Mouse (Mus musculus) adrenal gland, postnatal 10 days (tissue): ENCODE data around the gene St7. TPM values are rescaled to one million over a fixed set of nuclear protein-coding genes. Genes with fewer than 3 reads are reported as not detected.

Experiments
- DNase-seq: peaks from one replicate; pipeline ENCODE4 v3.0.0; 2021; ENCODE audit warnings: mixed read lengths
- total RNA-seq, 2 experiments: library from RNA; stranded (reverse); gene quantifications; 2 replicates each; pipeline ENCODE4 v1.2.3; 2021

The St7 gene
- total RNA-seq, 2 experiments from 2014 or later: 18.2 to 21.6 TPM

DNA sequence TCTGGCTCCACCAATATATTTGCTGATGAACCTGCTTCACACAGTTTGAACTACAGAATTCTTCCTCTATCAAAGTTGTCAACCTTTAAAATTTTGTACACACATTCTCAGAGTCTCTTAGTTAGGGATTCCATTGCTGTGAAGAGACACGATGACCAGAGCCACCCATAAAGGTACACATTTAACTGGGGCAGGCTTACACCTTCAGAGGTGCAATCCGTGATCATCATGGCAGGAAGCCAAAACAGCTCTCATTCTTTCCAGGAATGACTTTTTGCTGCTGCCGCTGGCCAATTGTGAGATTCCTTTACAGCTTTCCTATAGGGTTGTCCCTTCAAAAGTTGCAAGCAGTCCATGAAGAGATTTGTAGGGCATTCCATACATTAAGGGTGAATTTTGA, 210.6 kb downstream of the St7 start:
- peak; percentile 14 for DNase-seq

DNA sequence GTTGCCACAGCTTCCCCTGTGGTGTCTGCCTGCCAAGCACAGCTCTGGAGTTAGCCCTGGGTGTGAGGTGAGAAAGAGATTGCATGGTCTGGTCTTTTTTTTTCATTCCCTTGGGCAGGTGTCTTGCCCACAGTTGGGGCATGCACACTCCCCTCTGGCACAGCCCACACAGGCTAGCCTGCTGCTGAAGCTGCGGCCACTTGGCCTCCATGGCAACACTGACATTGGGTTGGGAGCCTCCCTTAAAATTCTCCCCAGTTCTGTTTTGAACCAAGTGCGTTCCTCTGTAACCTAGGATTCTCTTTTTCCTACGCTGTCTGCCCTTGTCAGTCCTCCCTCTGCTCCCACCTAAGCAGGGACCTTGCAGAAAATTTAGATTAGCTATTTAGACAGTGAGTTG, 213.0 kb downstream of the St7 start:
- no peak for DNase-seq

DNA sequence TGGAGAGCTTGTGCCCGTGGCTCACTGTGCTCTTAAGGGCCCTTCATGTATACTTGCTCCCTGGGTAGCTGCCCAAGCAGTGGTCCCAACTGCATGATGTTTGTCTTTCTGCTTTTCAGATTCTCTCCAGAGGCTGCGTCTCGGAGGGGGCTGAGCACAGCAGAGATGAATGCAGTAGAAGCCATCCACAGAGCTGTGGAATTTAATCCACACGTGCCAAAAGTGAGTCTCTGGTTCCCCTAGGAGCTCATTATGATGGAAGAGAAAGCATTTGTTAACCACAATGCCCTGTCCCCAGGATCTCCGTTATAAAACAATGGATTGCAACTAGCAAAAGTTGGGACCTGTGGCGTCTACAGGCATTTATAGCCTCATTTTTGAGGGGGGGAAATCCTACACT, 213.6 kb downstream of the St7 start:
- DNase-seq: no peak

DNA sequence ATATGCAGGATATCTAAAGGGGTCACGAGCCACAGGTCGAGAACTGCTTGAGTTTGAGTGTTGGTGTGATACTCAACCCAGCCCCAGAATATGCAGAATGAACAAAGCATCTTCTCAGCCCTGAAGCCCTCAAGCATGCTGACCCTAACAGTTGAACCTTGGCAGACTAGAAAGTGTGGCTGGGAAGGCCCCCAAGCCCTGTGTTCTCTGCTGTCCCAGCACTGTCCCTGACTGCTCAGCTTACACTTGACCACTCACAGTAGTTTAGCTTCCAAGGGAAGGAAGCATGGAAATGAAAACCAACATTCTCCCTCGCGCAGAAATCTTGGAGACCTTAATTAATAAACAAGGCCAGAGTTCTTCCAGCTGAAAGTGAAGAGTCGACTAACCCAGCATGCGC, 219.6 kb downstream of the St7 start:
- DNase-seq: no peak

DNA sequence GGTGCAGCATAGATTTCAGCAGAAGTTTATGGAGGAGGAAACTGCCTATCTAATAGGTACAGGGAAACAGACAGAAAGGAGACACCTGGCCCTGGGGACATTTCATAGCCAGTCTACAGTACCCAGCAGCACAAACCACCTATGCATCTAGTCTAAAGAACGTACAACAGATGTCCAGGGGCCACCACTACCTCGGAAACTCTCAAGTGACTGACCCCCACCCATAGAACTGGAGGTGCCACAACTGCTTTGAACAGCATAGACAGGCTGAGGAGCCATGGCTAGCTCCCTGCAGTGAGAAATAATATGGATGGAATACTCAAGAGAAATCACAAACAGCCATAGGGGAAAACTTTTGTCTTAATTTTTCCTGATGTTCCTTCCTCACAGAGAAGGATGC, 220.1 kb downstream of the St7 start:
- no peak for DNase-seq

DNA sequence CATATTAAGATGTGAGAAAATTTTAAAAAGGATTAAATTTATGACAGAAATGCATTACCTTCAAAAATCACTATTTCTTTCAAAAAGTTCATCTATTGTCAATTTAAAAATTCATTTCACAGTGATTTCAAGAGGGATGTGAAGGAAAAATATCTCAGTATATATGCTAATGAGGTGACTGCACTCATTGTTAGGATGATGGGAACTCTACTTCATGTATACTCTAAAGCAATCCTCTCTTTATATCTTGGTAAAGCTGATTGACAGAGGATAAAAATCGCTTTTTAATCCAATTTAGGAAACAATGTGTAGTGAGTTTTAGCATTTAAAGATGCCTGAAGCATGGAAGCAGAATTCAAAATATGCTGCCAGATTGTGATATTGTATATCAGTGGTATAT, 220.6 kb downstream of the St7 start:
- no peak for DNase-seq

DNA sequence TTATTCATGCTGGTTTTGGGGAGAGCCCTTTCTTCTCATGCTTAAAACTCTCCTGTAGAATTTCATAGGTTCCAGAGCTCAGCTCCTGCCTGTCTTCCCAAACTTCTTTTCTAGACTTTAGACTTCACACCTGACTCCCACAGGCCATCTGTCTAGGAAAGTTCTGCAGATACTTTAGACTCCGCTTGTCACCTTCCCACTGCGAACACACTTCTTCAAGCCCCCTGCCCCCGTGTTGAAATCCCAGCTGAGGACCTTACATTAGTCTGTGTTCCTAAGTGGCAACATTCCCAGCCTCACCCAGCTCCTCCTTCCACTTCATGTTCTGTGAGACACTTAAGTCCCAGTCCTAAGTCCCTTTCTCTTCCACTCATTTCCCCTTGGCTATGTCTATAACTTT, 221.6 kb downstream of the St7 start:
- DNase-seq: no peak

DNA sequence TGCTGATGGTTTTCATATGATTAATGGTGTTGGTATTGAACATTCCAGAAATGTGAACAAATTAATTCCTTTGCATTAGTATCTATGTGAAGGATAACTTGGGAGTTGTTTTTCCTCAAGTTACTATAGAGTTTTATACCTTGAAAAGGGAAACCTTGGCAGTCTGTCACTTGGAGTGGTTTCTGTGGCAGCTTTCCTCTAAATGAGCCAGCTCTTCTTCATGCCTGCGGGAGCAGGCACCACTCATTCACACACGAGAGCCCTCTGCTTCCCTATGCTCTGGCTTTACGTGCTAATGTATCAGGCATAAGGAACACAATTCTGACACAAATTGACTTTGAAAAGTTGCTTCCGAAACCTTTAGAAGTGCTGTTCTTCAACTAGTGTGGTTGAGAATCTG, 224.5 kb downstream of the St7 start:
- DNase-seq: no peak

DNA sequence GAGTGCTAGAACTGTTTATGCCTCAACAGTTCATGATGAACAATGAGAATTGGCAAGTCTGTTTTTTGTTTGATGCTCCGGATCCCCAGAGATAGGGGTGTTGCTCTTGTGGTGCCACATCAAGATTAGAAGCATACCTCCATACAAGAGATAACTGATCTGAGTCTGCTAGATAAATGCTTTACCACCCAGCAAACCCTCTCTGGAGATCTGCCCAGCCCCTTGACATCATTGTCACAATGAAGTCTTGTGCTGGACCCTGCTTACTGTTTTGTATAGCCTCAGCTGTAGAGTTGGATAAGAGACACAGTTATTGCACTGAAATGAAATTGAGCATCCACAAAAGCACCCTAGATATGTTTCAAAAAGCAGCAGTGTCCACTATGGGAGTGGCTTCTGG, 229.4 kb downstream of the St7 start:
- no peak for DNase-seq

DNA sequence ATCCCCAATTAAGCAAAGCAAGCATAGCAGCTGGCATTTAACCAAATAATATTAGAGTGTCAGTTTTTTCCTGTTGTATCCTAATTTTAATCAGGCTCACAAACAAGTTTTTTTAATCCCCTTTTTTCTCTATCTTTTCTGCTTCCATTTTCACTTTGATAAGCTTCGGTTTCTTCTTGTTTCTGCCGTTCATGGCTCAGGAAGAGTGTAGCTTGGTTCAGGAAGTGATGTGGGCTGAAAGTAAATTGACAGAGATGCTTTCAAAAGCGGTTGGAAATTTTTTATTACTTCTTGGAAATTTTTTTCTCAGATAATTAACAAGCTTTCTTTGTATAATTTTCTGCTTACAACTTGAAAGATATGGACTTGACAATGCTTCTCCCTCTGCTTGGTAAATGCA, 230.2 kb downstream of the St7 start:
- no peak for DNase-seq

DNA sequence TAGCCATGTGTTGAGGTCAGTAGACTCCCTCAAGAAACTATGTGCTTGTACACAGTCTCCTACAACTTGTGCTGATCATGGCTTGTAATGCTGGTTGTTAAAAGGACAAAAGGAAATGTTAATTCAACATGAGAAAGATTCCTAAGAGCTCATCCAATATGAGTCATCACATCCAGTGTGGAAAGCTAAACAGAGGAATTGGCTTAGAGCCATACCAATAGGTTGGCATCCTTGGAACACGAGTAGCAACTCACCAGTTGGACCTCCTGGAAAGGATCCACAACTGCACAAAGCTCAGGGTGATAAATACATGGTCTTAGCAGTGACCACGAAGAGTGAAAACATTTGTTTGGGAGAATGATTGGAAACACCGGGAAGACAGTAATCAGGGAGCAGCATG, 230.6 kb downstream of the St7 start:
- DNase-seq: no peak

DNA sequence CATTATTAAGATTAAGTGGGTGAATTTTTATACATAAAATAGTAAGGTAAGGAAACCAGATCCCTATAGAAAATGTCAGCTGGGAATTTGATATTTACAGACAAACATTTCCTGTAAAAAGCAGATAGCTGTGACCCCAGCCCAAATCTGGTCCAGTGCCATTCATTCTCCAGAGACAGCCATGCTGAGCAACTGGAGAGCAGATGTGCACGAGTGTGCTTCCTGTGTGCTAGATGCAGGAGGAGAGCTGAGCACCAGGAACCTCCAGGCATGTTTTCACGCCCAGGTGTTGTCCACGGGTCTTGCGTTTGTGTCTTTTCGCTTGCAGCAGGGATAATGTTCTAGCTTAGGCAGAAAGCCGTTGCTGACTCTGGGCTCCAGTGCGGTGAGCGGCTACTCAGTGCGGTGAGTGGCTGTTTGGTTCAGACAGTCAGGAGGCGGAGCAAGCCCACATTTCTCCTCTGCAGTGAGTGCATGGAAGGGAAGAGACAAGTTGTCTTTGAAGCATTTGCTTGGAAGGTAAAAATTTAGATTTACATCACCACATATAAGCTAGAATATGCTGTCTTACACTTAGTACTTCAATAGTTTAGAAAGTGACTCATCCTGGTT, 231.3 kb downstream of the St7 start:
- no peak for DNase-seq

DNA sequence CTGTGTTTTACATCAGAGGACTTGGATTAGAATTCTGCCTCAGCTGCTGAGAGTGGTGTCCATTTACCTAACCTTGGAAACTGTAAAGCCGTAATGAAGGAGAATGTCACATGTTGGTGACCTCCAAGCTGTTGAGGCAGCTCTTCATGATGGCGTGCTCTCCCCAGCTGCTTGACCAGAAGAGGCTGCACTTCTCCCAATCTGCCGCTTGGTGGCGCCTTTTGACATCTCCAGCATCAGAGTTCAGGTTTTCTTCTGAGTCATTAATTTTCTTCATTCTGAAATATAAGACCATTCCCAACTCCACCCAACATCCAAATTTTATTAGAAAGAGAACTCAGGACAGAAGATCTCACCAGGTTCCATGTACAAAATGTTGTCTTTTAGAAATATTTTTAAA, 232.5 kb downstream of the St7 start:
- DNase-seq: peak; percentile 39

DNA sequence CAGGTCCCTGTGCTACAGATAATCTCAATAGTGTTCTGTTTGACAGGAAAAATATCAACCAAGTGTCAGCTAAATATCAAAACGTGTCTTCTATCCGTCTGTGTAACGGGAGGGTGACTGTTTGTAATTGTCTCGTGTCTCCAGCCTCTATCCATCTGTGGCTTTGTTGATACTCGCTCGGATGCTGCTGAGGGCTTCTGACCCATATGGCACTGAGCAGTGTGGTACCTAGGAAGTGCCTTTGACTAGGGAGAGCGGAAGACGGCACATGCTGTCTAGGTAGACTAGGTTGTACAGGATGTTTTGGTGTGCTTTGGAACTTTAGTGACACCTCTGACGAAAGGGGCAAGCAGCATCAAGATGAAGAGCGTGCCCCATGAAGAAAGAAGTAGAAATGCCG, 235.0 kb downstream of the St7 start:
- DNase-seq: no peak

DNA sequence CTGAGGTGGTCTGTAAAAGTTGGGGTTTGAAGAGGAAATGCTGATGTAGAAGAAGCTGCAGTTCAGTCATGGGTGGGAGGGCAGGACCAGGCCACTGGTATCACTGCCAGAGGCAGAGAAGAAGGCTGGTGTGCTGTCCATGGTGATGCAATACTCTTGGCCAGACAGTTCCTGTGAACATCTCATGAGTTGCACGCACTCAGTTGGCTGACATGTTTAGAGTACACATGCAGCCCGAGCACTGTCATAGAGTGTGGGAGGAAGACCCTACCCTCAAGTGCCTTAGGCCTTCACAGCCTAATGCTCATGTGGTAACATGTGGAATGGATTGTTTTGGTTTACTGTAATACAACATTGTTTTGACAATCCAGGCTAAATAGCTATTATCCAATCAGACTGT, 238.5 kb downstream of the St7 start:
- DNase-seq: no peak

DNA sequence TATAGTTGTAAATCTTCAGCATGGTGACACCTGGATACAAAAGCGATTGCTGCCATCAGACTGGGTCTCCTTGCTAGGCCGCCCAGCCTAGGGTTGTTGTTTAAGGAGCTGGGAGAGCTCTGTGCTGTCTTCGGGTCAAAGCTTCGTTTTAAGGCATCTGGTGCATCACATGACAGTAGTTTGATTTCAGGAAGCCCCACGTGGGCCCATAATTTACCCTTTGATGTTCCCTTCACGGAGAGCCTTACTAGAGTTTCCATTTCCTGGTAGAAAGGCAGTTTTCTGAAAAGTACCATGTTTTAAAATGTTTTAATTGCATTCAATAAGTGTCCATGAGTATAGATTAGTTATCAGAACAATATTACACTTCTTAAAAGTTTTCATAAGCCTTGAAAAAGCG, 239.1 kb downstream of the St7 start:
- no peak for DNase-seq

DNA sequence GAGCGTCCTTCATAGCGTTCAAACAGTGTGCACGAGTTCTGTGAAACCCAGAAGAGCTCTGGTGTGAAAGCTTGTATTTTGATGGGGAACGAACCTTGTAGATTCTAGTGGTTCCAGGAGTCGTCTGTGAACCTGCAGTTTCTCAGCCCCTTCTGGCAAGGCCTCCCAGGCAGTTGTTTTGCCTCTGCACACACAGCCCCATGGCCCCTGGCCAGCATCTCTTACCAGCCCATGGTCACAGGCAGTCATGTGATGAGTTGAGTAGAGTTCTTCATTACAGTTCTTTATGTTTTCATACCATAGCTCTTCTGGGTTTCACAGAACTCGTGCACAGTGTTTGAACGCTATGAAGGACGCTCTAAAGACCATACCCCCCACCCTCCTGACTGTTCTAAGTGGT, 240.1 kb downstream of the St7 start:
- no peak for DNase-seq

DNA sequence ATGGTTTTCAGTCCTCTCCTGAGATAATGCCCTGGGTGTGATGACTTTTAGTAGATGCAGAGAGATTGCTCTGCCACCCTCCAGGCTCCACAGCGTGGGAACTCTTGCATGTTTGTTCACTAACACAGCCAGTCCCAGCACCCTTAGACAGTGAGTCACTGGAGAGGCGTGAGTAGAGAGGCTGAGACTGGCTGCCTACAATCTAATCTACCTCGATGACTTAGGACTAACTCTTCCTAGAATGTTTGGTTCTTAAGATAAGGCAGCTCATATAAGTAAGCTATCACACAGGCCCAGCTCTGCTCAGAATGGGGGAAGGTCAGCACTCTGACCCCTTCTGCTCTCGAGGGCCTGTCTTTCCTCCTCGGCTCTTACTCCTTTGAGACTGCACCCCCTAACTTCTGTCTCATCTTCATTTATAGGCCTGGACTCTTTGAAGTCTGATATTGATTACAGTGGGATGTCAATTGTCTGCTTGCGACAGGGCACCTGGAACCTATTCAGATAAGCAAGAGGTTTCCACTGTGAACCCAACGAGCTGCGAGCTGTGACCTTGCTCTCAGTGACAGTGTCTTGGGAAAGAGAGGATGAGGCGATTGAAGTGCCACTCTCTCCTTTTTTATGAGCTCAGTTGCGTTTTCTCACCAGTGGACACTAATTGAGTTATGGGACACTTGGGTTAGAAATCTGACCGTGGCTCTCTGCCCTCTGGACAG, 246.1 kb downstream of the St7 start:
- DNase-seq: no peak

DNA sequence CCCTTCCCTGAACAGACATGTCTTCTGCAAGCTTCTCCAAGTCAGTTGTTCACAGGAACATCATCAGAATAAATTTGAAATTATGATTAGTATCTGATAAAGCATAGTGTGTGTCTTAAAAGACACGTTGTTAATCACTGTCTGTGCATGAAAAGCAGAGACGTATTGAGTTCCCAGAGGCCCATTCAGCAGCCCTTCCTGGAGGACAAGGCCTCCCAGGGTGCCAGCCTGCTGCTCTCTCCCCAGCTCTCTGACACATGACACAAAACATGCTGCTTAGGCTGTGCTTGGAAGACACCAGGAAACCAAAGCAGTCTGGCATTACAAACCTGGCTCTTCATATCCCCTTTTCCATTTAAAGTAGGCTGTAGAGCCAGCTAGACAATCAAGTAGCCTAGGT, 249.2 kb downstream of the St7 start:
- DNase-seq: no peak

DNA sequence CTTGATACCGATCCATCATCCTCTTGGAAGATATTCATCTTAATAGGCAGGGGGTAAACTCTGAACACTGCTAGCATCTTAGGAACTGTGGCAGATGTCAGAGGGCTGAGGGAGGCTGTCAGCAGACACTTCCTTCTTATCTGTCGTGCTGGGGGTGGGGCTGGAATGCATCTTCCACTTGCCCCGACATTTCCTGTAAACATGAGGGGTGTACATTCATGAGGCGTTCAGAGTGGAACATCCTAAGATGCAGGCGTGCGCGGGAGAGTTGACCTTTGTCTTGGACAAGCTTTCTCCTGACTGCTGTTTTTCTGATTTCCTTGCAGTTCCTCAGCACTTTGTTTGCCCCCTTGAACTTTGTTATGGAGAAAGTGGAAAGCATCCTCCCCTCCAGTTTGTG, 249.6 kb downstream of the St7 start:
- DNase-seq: no peak

DNA sequence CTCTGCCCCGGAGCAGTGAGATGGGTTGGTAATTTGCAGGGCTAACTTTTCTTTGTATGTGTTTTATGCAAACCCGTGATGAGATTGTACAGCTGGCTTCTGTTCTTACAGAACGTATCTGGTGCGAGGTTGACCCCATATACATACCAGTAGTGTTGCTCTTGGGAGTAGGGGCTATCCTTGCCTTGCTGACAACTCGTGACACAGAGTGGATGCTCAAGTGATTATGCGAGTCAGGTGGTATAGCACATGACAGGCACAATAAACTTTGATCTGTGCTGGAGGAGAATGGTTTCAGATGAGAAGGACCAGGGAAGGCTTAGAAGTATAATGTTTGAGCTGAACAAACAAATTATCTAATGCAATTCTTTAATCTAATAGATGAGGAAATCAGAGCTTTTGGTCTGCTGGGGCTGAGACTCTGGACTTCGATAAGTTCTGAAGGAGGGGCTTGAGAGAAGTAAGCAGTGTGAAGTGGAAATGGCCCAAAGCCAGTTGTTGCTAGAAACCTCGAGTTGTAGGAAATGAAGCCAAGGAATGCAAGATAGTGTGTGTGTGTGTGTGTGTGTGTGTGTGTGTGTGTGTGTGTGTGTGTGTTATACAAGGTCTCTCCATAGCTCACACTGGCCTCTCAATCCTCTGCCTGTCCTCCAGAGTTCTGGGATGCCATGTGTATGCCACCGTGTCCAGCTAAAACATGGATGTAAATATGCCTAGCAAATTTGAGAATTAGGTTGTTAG, 251.3 kb downstream of the St7 start:
- DNase-seq: no peak

DNA sequence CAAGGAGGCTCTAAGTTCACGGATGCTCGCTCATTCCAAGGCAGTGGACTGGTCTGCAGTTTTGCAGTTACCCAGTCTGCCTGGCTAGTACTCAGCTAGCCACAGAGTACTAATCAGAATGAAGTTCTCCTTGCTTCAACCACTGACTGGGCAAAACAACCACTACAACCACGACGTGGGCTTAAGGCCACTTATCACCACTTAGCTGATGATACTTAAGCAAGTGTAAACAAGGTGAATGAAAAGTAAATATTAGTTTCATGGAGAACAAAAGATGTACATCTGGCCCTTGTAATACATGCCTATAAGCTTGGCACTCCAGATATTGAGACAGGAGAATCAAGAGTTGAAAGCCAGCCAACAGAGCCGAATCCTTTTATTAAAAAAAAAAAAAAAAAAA, 253.7 kb downstream of the St7 start:
- no peak for DNase-seq

DNA sequence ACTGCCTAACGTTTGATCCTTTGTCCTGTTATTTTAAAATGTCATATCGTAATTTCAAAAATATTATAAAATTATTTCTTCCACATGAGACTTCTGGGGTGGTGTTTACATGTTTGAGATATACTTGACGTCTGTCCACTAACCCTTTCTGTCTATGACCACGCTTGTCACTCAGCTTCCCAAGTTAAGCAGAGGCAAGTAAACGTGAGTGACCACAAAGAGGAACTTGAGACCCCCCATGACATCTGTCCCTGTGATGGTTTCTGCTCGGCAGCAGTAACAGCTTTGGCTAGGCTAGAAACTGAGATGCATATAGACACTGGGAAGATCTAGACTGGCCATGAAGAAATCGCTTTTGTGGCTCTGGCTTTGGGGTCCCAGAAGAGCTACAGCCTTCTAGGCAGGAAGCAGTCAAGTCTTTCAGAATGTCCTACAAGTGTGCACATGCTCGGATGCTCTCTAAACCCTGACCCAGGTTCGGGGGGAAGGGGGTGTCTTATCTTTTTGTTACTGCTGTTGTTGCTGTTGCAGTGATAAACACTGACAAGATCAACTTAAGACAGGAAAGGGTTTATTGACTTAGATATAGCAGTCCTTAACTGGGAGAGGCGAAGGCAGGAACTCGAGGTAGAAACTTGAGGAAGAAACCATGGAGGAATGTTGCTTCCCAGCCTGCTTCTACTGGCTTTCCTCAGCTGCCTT, 254.5 kb downstream of the St7 start:
- DNase-seq: no peak
